Mouse (Mus musculus) thymus, adult 2 months (tissue): ENCODE results near the gene Il1a. TPM values are rescaled to one million over a fixed set of nuclear protein-coding genes. Genes with fewer than 3 reads are reported as not detected.
A peak's percentile ranks its signal among the peaks of the same experiment; 100 is the strongest.

Source experiments
- DNase-seq: peaks from one replicate; pipeline ENCODE4 v3.0.0; 2021
- H3K27ac ChIP-seq: fragments of 200-500 bp; 2 replicates; pipeline ENCODE4 v1.5.1; 2012; ENCODE audit warnings: low read length, control low read depth; ENCODE audit not compliant: control insufficient read depth, insufficient read depth
- H3K27me3 ChIP-seq: fragments of 200-500 bp; 2 replicates; pipeline ENCODE4 v1.6.1; 2012; ENCODE audit warnings: mild to moderate bottlenecking, low read length, moderate library complexity, mixed read lengths; ENCODE audit not compliant: control insufficient read depth, insufficient read depth
- H3K36me3 ChIP-seq: fragments of 200-500 bp; 2 replicates; pipeline ENCODE4 v1.6.1; 2012; ENCODE audit warnings: mild to moderate bottlenecking, low read length, moderate library complexity; ENCODE audit not compliant: control insufficient read depth, insufficient read depth
- H3K4me1 ChIP-seq: fragments of 200-500 bp; replicated peaks from 2 replicates; pipeline ENCODE4 v1.6.1; 2012; ENCODE audit warnings: low read length; ENCODE audit not compliant: control insufficient read depth, insufficient read depth
- H3K4me3 ChIP-seq: fragments of 200-500 bp; 2 replicates; pipeline ENCODE4 v1.5.1; 2012; ENCODE audit warnings: mild to moderate bottlenecking, low read length, control low read depth, moderate library complexity; ENCODE audit not compliant: control insufficient read depth, insufficient read depth
- CTCF ChIP-seq: fragments of 200-500 bp; IDR thresholded peaks from 2 replicates; pipeline ENCODE4 v1.5.1; 2012; ENCODE audit warnings: mild to moderate bottlenecking, control low read depth, low read length, moderate library complexity, borderline replicate concordance; ENCODE audit not compliant: control insufficient read depth, poor library complexity, insufficient read depth; ENCODE audit errors: extremely low read depth
- POLR2A ChIP-seq: fragments of 200-500 bp; IDR thresholded peaks from 2 replicates; pipeline ENCODE4 v1.6.1; 2012; ENCODE audit warnings: mild to moderate bottlenecking, low read length, control low read depth, moderate library complexity; ENCODE audit not compliant: control insufficient read depth, poor library complexity, insufficient read depth; ENCODE audit errors: extremely low read depth
- WGBS: fragments of 180-500 bp; shearing (Covaris S2); methylation state at CpG from one replicate; pipeline ENCODE4 v1.1.7; 2018; 5-methylcytosine and 5-hydroxymethylcytosine counted together
- polyA plus RNA-seq: library from polyadenylated mRNA; depleted of rRNA; stranded (reverse); fragments of >200 nt; gene quantifications from 2 replicates; pipeline ENCODE4 v1.2.3, GENCODE M21; 2012

Gene Il1a
- polyA plus RNA-seq, 1 experiment: 1.5 TPM

- Histone ChIP-seq H3K4me3 (no peak overlapping the region), H3K27ac (no peak overlapping the region), H3K4me1 (no peaks in the 10 kb centered on the region), H3K27me3 (no peaks in the 10 kb centered on the region), H3K36me3 (peaks cover 46% of the 10 kb centered on the region)
- TF ChIP-seq CTCF (no peak), POLR2A (no peak)
- no peak for DNase-seq
- WGBS: 94% methylated on average over 5 of the region's 5 CpGs
Observed at GRCm38 (mm10) chr2:129267738-129268137, 42.0 kb downstream of the Il1a start.

DNA sequence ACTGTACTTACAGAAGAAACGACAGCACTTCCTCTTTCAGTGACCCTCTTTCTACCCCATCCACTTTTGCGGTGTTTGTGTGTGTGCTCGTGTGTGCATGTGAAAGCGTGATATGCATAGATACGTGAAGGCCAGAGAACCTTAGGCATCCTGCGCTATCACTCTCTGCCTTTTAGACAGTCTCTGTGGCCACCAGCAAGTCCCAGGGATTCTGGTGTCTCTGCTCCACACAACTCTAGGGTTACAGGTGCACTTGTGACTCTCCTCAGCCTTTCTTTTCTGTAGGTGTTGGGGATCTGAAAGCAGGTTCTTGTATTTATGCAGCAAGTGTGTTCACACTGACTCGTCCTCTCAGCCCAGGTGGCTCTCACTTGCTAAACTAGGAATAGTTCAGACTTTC is 44.5 kb downstream of the Il1a start:
- H3K27ac ChIP-seq: no peak overlapping the region

DNA sequence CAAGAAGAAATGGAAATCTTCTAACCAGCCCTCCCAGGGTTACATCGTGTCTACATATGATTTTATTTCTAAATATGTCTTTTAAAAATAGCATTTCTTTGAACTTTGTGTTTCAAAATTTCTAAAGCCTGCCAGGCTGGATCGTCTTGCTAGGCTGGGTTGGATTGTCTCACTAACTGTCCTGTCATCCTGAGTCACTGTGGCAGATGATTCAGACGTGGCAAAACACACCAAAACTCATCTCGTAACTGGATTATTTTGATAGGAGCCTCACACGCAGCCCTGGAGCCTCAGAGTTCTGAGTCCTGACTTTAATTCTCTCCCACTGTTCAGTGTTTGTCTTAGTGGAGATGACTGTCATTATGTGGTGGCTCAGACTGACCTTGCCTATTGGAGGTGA is 46.7 kb downstream of the Il1a start:
- no peak for TF ChIP-seq POLR2A
- no peak for TF ChIP-seq CTCF
- H3K36me3 ChIP-seq: peaks cover 7% of the 10 kb centered on the region
- H3K27ac ChIP-seq: no peak overlapping the region
- 73% methylated on average over 5 of the region's 5 CpGs for WGBS
- H3K27me3 ChIP-seq: no peaks in the 10 kb centered on the region
- H3K4me3 ChIP-seq: no peak overlapping the region
- DNase-seq: no peak
- H3K4me1 ChIP-seq: no peaks in the 10 kb centered on the region

More for the DNA sequence above, 44.5 kb downstream of the Il1a start:
- peaks cover 26% of the 10 kb centered on the region for H3K36me3 ChIP-seq
- TF ChIP-seq CTCF: no peak
- TF ChIP-seq POLR2A: no peak
- WGBS: 77% methylated on average over 7 of the region's 7 CpGs
- no peaks in the 10 kb centered on the region for H3K27me3 ChIP-seq
- no peaks in the 10 kb centered on the region for H3K4me1 ChIP-seq
- H3K4me3 ChIP-seq: no peak overlapping the region
- no peak for DNase-seq

DNA sequence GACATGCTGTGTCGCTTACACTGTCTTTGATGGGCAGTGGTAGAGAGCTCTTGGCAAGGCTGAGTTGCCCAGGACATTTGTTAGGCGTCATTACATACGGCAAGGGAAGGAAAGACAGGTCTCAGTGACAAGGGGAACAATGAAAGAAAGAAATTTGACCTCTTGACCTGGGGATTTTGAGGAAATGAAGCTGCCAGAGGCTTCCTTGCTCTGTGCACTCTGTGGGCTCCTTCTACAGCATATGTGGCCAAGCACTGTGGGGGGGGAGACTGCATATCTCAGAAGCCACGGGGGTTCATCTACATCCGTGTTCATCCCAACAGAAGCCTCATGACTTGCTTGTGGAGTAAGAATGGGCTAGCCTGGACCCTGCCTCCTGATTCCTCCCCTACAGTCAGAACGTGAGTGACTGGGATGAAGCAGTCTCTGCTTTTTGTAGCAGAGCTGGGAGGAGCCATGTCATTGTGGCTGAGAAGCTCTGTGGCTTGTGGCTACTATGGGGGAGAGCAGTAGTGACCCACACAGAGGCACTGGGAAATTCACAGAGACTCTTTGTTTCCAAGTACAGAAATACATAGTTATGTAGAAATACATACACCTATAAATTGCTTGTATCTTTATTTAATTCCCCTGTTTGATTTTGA is 48.5 kb downstream of the Il1a start:
- WGBS: 27% methylated on average over 6 of the region's 6 CpGs
- no peak for DNase-seq
- Histone ChIP-seq H3K4me1 (no peaks in the 10 kb centered on the region), H3K4me3 (no peak overlapping the region), H3K27me3 (no peaks in the 10 kb centered on the region), H3K36me3 (no peaks in the 10 kb centered on the region), H3K27ac (no peak overlapping the region)
- TF ChIP-seq POLR2A: no peak
- no peak for TF ChIP-seq CTCF

DNA sequence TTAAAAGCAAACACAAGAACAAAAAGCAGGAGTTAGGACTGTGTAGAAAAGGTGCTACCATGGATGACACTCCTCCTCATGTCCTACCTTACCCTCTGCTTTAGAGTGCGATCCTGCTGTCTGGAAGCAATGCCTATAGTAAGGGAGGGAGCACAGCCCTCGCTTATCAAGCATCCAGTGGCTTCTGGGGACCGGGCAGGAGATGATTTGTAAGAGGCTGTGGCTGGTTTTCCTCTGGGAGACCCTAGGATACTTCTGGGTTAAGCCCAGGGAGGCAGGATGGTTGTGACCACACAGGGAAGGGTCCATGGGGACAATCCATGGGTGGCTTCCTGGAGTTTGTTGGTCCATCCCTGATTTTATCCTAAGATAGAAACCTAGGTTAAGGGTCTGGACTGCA is 49.1 kb downstream of the Il1a start:
- Histone ChIP-seq H3K27ac (no peak overlapping the region), H3K4me1 (no peaks in the 10 kb centered on the region), H3K36me3 (no peaks in the 10 kb centered on the region), H3K4me3 (no peak overlapping the region), H3K27me3 (no peaks in the 10 kb centered on the region)
- no peak for TF ChIP-seq CTCF
- 95% methylated on average over 3 of the region's 3 CpGs for WGBS
- DNase-seq: no peak

DNA sequence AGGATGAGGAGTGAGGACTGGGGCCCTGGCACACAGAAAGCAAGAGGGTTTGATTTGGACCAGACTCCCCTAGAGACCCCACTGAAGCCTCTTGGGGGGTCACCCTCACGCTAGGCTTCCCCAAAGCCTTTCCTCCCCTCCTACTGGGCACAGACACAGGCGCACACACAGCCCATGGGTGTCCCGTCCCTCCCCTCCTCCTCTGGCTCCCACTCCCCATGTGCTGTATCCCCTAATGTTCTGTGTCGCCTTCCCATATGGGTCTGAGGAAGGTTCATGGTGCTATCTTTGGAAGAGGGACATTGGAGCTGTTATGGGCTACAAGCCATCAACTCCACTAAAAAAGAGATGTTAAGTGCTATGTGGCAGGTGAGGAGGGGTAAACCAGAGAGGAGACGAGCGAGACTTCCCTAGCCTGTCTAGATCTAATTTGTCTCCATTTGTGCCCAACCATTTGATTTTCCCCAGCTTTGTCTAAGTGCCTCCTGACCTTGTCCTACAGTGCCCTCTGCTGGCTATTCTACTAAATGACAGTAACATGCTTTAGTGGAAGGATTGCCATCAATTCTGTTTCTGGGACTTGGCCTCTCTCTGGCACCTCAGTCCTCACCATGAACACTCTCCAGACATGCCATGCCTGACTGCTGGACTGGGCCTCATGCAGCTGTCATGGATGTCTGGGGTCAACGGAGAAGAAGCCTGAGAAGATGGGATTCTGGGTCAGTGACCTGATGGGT is 51.1 kb downstream of the Il1a start:
- Histone ChIP-seq H3K4me1 (no peaks in the 10 kb centered on the region), H3K4me3 (no peak overlapping the region), H3K27ac (no peak overlapping the region), H3K27me3 (no peaks in the 10 kb centered on the region), H3K36me3 (no peaks in the 10 kb centered on the region)
- TF ChIP-seq POLR2A (no peak), CTCF (no peak)
- WGBS: 52% methylated on average over 7 of the region's 7 CpGs
- DNase-seq: peak; percentile 71

GRCm38 (mm10) chr2:129258056-129258455 is 51.7 kb downstream of the Il1a start:
- DNase-seq: no peak
- Histone ChIP-seq H3K27ac (no peak overlapping the region), H3K27me3 (no peaks in the 10 kb centered on the region), H3K4me1 (no peaks in the 10 kb centered on the region), H3K4me3 (no peak overlapping the region), H3K36me3 (no peaks in the 10 kb centered on the region)
- 87% methylated on average over 3 of the region's 3 CpGs for WGBS
- no peak for TF ChIP-seq POLR2A
